ENCODE assay signal across 13 mouse cellular contexts in the genomic region with DNA sequence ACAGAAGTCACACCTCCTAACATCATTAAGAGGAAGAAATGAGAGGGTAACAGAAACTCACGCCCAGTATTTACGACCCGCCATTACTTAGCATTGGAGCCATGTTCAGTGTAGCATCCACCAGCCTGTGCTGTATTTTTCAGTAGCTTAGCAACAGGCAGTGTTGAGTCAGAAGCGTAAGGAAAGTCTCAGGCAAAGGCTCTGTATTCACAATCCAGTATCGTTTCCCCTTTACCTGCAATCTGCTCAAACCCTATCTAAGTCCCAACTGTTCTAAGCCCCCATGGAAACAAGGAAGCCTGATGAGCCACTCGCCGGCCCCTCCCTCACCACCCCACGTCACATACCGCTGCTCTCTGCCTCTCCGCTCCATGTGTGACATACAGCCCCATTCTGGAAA.
DNase-seq lines count a peak whose midpoint lies in the region; ATAC-seq and TF ChIP-seq lines count a peak whose summit lies in the region.
"Had no signal": no experiment of that assay in that cellular context is flagged by ENCODE, and none has a peak within 500 bp of the region (broad histone marks: within the 10 kb centered on the region; RNA-seq: fewer than 3 reads in every experiment).

No protein-coding gene starts in this region.

- ATAC-seq in intestine, embryonic 15.5 days: 0 out of 2 replicates have a peak, but pooled peaks have one; percentile 43
- ATAC-seq in intestine, postnatal 0 days: no peak
- ATAC-seq in liver, embryonic 11.5 days (replicated peaks; ENCODE audit: low FRiP score): no peak

- TF ChIP-seq CTCF in intestine, postnatal 0 days (IDR thresholded peaks at IDR 0.05; ENCODE audit: low read depth): no peak

- H3K27me3 ChIP-seq in intestine, embryonic 15.5 days (replicated peaks): no peaks in the 10 kb centered on the region
- no peaks in the 10 kb centered on the region for H3K27me3 ChIP-seq in intestine, postnatal 0 days (replicated peaks; ENCODE audit: control insufficient read depth, insufficient read depth, low read length)
- H3K27me3 ChIP-seq in liver, embryonic 11.5 days (replicated peaks; ENCODE audit: control insufficient read depth, insufficient read depth, low read length): no peaks in the 10 kb centered on the region
- H3K27me3 ChIP-seq in splenic B cell, adult 2 months (ENCODE audit: control insufficient read depth, insufficient read depth, low read length, poor library complexity, severe bottlenecking): no peaks in the 10 kb centered on the region
- H3K27me3 ChIP-seq: lung, embryonic 15.5 days had no signal

- no peaks in the 10 kb centered on the region for H3K9me3 ChIP-seq in intestine, embryonic 15.5 days
- H3K9me3 ChIP-seq in intestine, postnatal 0 days (ENCODE audit: control insufficient read depth): no peaks in the 10 kb centered on the region
- H3K9me3 ChIP-seq in liver, embryonic 11.5 days (ENCODE audit: control insufficient read depth, low read length): no peaks in the 10 kb centered on the region
- H3K9me3 ChIP-seq: lung, embryonic 15.5 days had no signal

- H3K36me3 ChIP-seq in intestine, embryonic 15.5 days: no peaks in the 10 kb centered on the region
- no peaks in the 10 kb centered on the region for H3K36me3 ChIP-seq in intestine, postnatal 0 days (ENCODE audit: control insufficient read depth, insufficient read depth)
- no peaks in the 10 kb centered on the region for H3K36me3 ChIP-seq in liver, embryonic 11.5 days (ENCODE audit: control insufficient read depth, insufficient read depth, low read length)
- no peaks in the 10 kb centered on the region for H3K36me3 ChIP-seq in splenic B cell, adult 2 months (ENCODE audit: control insufficient read depth, insufficient read depth, low read length, poor library complexity, severe bottlenecking)
- H3K36me3 ChIP-seq: lung, embryonic 15.5 days had no signal

- 85% methylated on average over 10 of the region's 10 CpGs for WGBS in intestine, embryonic 15.5 days
- 77% methylated on average over 10 of the region's 10 CpGs for WGBS in intestine, postnatal 0 days
- 83% methylated on average over 10 of the region's 10 CpGs for WGBS in liver, embryonic 11.5 days

- H3K27ac ChIP-seq in intestine, embryonic 15.5 days: no peak overlapping the region
- no peak overlapping the region for H3K27ac ChIP-seq in intestine, postnatal 0 days (ENCODE audit: low read depth, low read length)
- no peak overlapping the region for H3K27ac ChIP-seq in liver, embryonic 11.5 days (ENCODE audit: low read depth, low read length)
- H3K27ac ChIP-seq: lung, embryonic 15.5 days had no signal

- H3K9ac ChIP-seq in intestine, embryonic 15.5 days: no peak overlapping the region
- no peak overlapping the region for H3K9ac ChIP-seq in intestine, postnatal 0 days (ENCODE audit: low read depth, low read length)
- no peak overlapping the region for H3K9ac ChIP-seq in liver, embryonic 11.5 days (ENCODE audit: low read depth, low read length)
- H3K9ac ChIP-seq: lung, embryonic 15.5 days had no signal

- DNase-seq in spleen, postnatal 36 days (ENCODE audit: low spot score in 2 of 2): peak; percentile 23 to 46
- no peak for DNase-seq in spleen, adult 18-20 months
- DNase-seq in liver, embryonic 11.5 days (ENCODE audit: low spot score): no peak
- DNase-seq in splenic B cell, adult 2 months (ENCODE audit: low read depth, low spot score): peak; percentile 64
- no peak for DNase-seq in adrenal gland, postnatal 10 days
- no peak for DNase-seq in embryo, embryonic 10 days (ENCODE audit: low spot score)
- DNase-seq: cerebellum, postnatal 36 days; heart, postnatal 10 days; kidney, adult 11 months; retina, postnatal 1 day had no signal

- H3K4me3 ChIP-seq in intestine, embryonic 15.5 days (replicated peaks): no peak overlapping the region
- H3K4me3 ChIP-seq in intestine, postnatal 0 days (ENCODE audit: low read depth, low read length): no peak overlapping the region
- H3K4me3 ChIP-seq in liver, embryonic 11.5 days (ENCODE audit: low read depth, low read length): no peak overlapping the region
- H3K4me3 ChIP-seq: lung, embryonic 15.5 days had no signal

- H3K4me2 ChIP-seq in intestine, embryonic 15.5 days (replicated peaks): no peak overlapping the region
- H3K4me2 ChIP-seq in intestine, postnatal 0 days (replicated peaks; ENCODE audit: low read depth): no peak overlapping the region
- peak overlapping the region; percentile 61; the same call in 1 of the 2 replicates for H3K4me2 ChIP-seq in liver, embryonic 11.5 days
- H3K4me2 ChIP-seq: lung, embryonic 15.5 days had no signal

- no peaks in the 10 kb centered on the region for H3K4me1 ChIP-seq in intestine, embryonic 15.5 days (replicated peaks)
- H3K4me1 ChIP-seq in intestine, postnatal 0 days (replicated peaks; ENCODE audit: control insufficient read depth, insufficient read depth, low read length): no peaks in the 10 kb centered on the region
- peaks cover 23% of the 10 kb centered on the region for H3K4me1 ChIP-seq in liver, embryonic 11.5 days (replicated peaks; ENCODE audit: control insufficient read depth, insufficient read depth, low read length)

Comparison
In these comparisons a context has a peak if more than half of its experiments do, and no peak if none do; other contexts are left out.
1. DNase-seq: peak in spleen, postnatal 36 days (2 of 2) and splenic B cell, adult 2 months (single experiment); none in spleen, adult 18-20 months (0 of 2), liver, embryonic 11.5 days (single experiment), adrenal gland, postnatal 10 days (single experiment) and embryo, embryonic 10 days (single experiment).